Mouse (Mus musculus) lung, postnatal 0 days (tissue): ENCODE data around the gene Trmt2a.

Source experiments
- CTCF ChIP-seq: IDR thresholded peaks from 2 replicates; pipeline ENCODE4 v1.5.1; 2016; ENCODE audit warnings: antibody characterized with exemption, mild to moderate bottlenecking
- EP300 ChIP-seq: IDR thresholded peaks from 2 replicates; pipeline ENCODE4 v1.6.1; 2016; ENCODE audit warnings: antibody characterized with exemption, mild to moderate bottlenecking, control low read depth

GRCm38 (mm10) chr16:18241581-18241980 lies 6.9 kb upstream of the Trmt2a start:
- no peak for TF ChIP-seq CTCF
- no peak for TF ChIP-seq EP300
